Mouse (Mus musculus): ENCODE measurements around the gene Rnf167.

DNA sequence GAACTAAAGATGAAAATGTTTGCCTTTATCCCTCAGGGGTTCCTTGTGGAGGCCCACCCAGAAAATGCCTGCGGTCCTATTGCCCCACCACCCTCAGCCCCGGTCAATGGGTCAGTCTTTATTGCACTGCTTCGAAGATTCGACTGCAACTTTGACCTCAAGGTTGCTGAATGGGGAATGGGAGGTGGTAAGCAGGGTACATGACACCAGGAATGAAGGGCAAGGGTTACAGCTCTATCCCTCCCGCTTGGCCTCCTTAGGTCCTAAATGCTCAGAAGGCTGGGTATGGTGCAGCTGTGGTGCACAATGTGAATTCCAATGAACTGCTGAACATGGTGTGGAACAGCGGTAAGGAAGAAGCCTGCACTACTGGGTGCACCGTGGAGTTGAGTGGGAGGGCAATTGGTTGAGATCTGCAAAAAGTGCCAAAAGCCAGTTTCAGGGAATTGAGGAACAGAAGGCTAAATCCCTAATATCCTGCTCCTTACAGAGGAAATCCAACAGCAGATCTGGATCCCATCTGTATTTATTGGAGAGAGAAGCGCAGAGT is 2.2 kb downstream of the Rnf167 start:
- TF ChIP-seq CTCF (IDR thresholded peaks at IDR 0.05; ENCODE audit: low read depth): no peak
- no peak for TF ChIP-seq EP300 (IDR thresholded peaks at IDR 0.05; ENCODE audit: low read depth)
